Mouse (Mus musculus) cerebellum, adult 8-10 months (tissue): ENCODE results near the gene Asl.

Experiments
- DNase-seq: peaks from one replicate; pipeline ENCODE4 v3.0.0; 2022

Asl gene

GRCm38 (mm10) chr5:130029142-130029897, at the start of gene Asl, which contains the start of gene Crcp:
Asl (minus strand) TSS chr5:130029247.
Crcp (plus strand) TSS chr5:130029290.
- peak; percentile 84 for DNase-seq

- no peak for DNase-seq
These were observed 49.7 kb upstream of the Asl start for GRCm38 (mm10) chr5:130078834-130079156.

- DNase-seq, result no peak
These were observed 49.2 kb upstream of the Asl start for GRCm38 (mm10) chr5:130078096-130078833.

- no peak for DNase-seq
These were observed 47.3 kb upstream of the Asl start for GRCm38 (mm10) chr5:130076396-130076795.

- DNase-seq, result no peak
These were observed 45.4 kb upstream of the Asl start for GRCm38 (mm10) chr5:130074491-130074890.

GRCm38 (mm10) chr5:130073026-130073425, 44.0 kb upstream of the Asl start, which contains the start of gene Tpst1:
Tpst1 (plus strand) TSS chr5:130073326.
- DNase-seq, result no peak

GRCm38 (mm10) chr5:130067841-130068264, 38.8 kb upstream of the Asl start:
- DNase-seq, result no peak

GRCm38 (mm10) chr5:130065579-130065978, 36.5 kb upstream of the Asl start:
- no peak for DNase-seq

- peak; percentile 68 for DNase-seq
These were observed 34.7 kb upstream of the Asl start for GRCm38 (mm10) chr5:130063760-130064159.

GRCm38 (mm10) chr5:130062096-130062495, 33.0 kb upstream of the Asl start:
- DNase-seq, result no peak

- no peak for DNase-seq
These were observed 31.2 kb upstream of the Asl start for GRCm38 (mm10) chr5:130060329-130060665.

GRCm38 (mm10) chr5:130059413-130060328, 30.6 kb upstream of the Asl start:
- no peak for DNase-seq

- DNase-seq, result no peak
These were observed 27.3 kb upstream of the Asl start for GRCm38 (mm10) chr5:130056303-130056702.

GRCm38 (mm10) chr5:130055688-130056087, 26.6 kb upstream of the Asl start:
- DNase-seq, result no peak

GRCm38 (mm10) chr5:130052955-130053354, 23.9 kb upstream of the Asl start:
- DNase-seq, result no peak

GRCm38 (mm10) chr5:130052510-130052909, 23.5 kb upstream of the Asl start:
- DNase-seq, result no peak

- no peak for DNase-seq
These were observed 22.2 kb upstream of the Asl start for GRCm38 (mm10) chr5:130051073-130051860.

GRCm38 (mm10) chr5:130050416-130050815, 21.4 kb upstream of the Asl start:
- DNase-seq, result peak; percentile 81

GRCm38 (mm10) chr5:130048786-130049520, 19.9 kb upstream of the Asl start:
- DNase-seq, result no peak

GRCm38 (mm10) chr5:130047013-130047412, 18.0 kb upstream of the Asl start:
- DNase-seq, result no peak

- no peak for DNase-seq
These were observed 17.5 kb upstream of the Asl start for GRCm38 (mm10) chr5:130046589-130046988.

GRCm38 (mm10) chr5:130046100-130046499, 17.1 kb upstream of the Asl start:
- no peak for DNase-seq
